Mouse (Mus musculus): ENCODE data around the gene Mff. TPM values are rescaled to one million over a fixed set of nuclear protein-coding genes. Genes with fewer than 3 reads are reported as not detected.

The Mff gene
- polyA plus RNA-seq, 1 experiment from 2014 or later: 239 TPM

DNA sequence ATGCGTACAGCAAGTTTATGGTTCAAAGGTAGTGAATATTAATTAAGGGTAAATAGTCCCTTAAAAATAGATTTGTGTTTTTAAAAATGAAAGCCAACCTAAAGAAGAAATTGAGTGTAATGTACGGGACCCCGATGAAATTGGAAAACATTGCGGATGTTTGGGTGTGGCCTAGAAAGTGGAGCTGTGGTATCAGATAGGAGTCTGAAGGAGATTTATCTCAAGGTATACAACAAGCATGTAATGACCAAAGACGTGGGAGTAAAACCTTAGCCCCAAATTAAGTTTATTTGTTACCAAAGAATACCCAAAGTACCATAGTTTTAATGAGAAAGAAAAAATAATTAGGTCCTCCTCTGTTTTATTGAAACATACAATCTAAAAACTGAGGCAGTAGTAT lies 1.8 kb downstream of the Mff start:
- 89% methylated on average over 5 of the region's 5 CpGs for WGBS
- Histone ChIP-seq H3K4me2 (replicated peaks; ENCODE audit: low read depth, low read length) (peak overlapping the region; percentile 58; the same call in 1 of the 2 replicates), H3K9me3 (ENCODE audit: control insufficient read depth, low read length) (no peaks in the 10 kb centered on the region), H3K4me3 (ENCODE audit: low read length) (no peak overlapping the region), H3K36me3 (ENCODE audit: control insufficient read depth, insufficient read depth, low read length) (peaks cover 37% of the 10 kb centered on the region), H3K9ac (ENCODE audit: low read depth, low read length) (no peak overlapping the region), H3K4me1 (ENCODE audit: control insufficient read depth, insufficient read depth, low read length) (peaks cover 7% of the 10 kb centered on the region), H3K27ac (ENCODE audit: low read depth, low read length) (no peak overlapping the region), H3K27me3 (ENCODE audit: control insufficient read depth, insufficient read depth, low read length) (no peaks in the 10 kb centered on the region)
- ATAC-seq (ENCODE audit: low FRiP score, low TSS enrichment): no peak

DNA sequence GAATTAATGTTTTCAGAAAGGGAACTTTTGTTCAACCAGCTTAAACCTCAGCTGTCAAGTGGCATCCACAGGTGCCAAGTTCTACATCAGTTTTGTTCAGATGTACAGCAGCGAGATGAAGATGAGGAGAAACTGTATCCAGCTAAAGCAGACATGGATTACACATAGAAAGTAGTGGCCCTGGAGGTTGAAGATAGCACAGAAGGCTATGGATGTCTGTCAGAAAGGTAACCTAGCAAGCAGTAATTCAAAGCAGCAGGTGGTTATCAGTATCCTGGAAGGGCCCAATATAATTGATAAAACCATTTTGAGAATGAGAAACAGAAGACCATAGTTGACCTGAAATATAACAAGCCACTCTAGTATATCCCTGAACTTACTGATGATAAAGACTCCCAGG lies 8.7 kb downstream of the Mff start:
- no peak overlapping the region for H3K27ac ChIP-seq (ENCODE audit: low read depth, low read length)
- ATAC-seq (ENCODE audit: low FRiP score, low TSS enrichment): no peak
- no peak overlapping the region for H3K4me3 ChIP-seq (ENCODE audit: low read length)
- no peaks in the 10 kb centered on the region for H3K27me3 ChIP-seq (ENCODE audit: control insufficient read depth, insufficient read depth, low read length)
- H3K4me1 ChIP-seq (ENCODE audit: control insufficient read depth, insufficient read depth, low read length): 0 out of 2 replicates have a peak, but pooled peaks cover 4% of the 10 kb centered on the region
- peaks cover 79% of the 10 kb centered on the region for H3K36me3 ChIP-seq (ENCODE audit: control insufficient read depth, insufficient read depth, low read length)
- no peaks in the 10 kb centered on the region for H3K9me3 ChIP-seq (ENCODE audit: control insufficient read depth, low read length)
- H3K9ac ChIP-seq (ENCODE audit: low read depth, low read length): no peak overlapping the region
- 95% methylated on average over 1 of the region's 1 CpGs for WGBS
- no peak overlapping the region for H3K4me2 ChIP-seq (replicated peaks; ENCODE audit: low read depth, low read length)

DNA sequence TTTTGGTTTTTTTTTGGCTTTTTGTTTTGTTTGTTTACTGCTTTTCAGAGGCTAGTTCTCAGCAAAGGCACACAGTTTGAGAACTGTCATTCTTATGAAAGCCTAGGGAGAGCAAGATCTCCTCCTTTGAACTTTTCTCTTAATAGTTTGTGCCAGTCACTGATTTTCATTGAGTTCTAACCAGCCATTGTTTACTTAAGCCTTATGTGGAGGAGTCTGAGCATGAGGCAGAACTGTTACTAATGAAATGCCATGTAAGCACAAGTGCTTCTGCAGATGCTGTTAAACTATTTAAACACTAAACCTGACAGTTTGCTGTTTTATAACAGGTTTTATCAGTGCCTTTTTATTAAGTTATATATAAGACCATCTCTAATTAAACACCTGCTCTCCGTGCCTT lies 13.4 kb downstream of the Mff start:
- H3K9ac ChIP-seq (ENCODE audit: low read depth, low read length): no peak overlapping the region
- no peak overlapping the region for H3K4me2 ChIP-seq (replicated peaks; ENCODE audit: low read depth, low read length)
- H3K9me3 ChIP-seq (ENCODE audit: control insufficient read depth, low read length): no peaks in the 10 kb centered on the region
- peaks cover 59% of the 10 kb centered on the region for H3K36me3 ChIP-seq (ENCODE audit: control insufficient read depth, insufficient read depth, low read length)
- H3K27me3 ChIP-seq (ENCODE audit: control insufficient read depth, insufficient read depth, low read length): no peaks in the 10 kb centered on the region
- 0 out of 2 replicates have a peak, but pooled peaks cover 4% of the 10 kb centered on the region for H3K4me1 ChIP-seq (ENCODE audit: control insufficient read depth, insufficient read depth, low read length)
- no peak overlapping the region for H3K27ac ChIP-seq (ENCODE audit: low read depth, low read length)
- no peak overlapping the region for H3K4me3 ChIP-seq (ENCODE audit: low read length)
- 82% methylated on average over 1 of the region's 1 CpGs for WGBS
- ATAC-seq (ENCODE audit: low FRiP score, low TSS enrichment): no peak

- no peaks in the 10 kb centered on the region for H3K27me3 ChIP-seq (ENCODE audit: control insufficient read depth, insufficient read depth, low read length)
- 0 out of 2 replicates have a peak, but pooled peaks cover 7% of the 10 kb centered on the region for H3K4me1 ChIP-seq (ENCODE audit: control insufficient read depth, insufficient read depth, low read length)
- no peak overlapping the region for H3K4me3 ChIP-seq (ENCODE audit: low read length)
- no peak overlapping the region for H3K9ac ChIP-seq (ENCODE audit: low read depth, low read length)
- no peaks in the 10 kb centered on the region for H3K9me3 ChIP-seq (ENCODE audit: control insufficient read depth, low read length)
- H3K4me2 ChIP-seq (replicated peaks; ENCODE audit: low read depth, low read length): no peak overlapping the region
- H3K27ac ChIP-seq (ENCODE audit: low read depth, low read length): no peak overlapping the region
- no peak for ATAC-seq (ENCODE audit: low FRiP score, low TSS enrichment)
- WGBS: 87% methylated on average over 7 of the region's 7 CpGs
- peaks cover 33% of the 10 kb centered on the region for H3K36me3 ChIP-seq (ENCODE audit: control insufficient read depth, insufficient read depth, low read length)
Observed at GRCm38 (mm10) chr1:82741539-82741938, 16.8 kb downstream of the Mff start.

DNA sequence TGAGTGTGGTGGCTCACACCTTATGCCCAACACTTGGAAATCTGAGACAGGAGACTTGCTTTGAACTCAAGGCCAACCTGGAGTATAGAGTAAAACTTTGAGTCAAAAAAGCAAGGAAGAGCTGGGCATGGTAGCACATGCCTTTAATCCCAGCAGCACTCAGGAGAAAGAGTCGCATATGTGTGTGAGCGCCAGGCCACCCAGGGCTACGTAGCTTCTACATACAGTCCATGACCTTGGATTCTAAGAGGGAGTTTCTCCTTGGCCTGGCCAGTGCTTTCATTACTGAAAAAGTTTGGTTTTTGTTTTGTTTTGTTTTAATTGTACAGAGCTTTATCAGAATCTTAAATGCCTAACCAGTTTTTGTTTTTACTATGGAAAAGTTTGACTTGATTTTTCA lies 19.3 kb downstream of the Mff start:
- 0 out of 2 replicates have a peak, but pooled peaks cover 3% of the 10 kb centered on the region for H3K4me1 ChIP-seq (ENCODE audit: control insufficient read depth, insufficient read depth, low read length)
- WGBS: 87% methylated on average over 3 of the region's 3 CpGs
- H3K9ac ChIP-seq (ENCODE audit: low read depth, low read length): no peak overlapping the region
- peaks cover 31% of the 10 kb centered on the region for H3K36me3 ChIP-seq (ENCODE audit: control insufficient read depth, insufficient read depth, low read length)
- no peak overlapping the region for H3K4me3 ChIP-seq (ENCODE audit: low read length)
- no peak overlapping the region for H3K27ac ChIP-seq (ENCODE audit: low read depth, low read length)
- no peak for ATAC-seq (ENCODE audit: low FRiP score, low TSS enrichment)
- no peak overlapping the region for H3K4me2 ChIP-seq (replicated peaks; ENCODE audit: low read depth, low read length)
- no peaks in the 10 kb centered on the region for H3K9me3 ChIP-seq (ENCODE audit: control insufficient read depth, low read length)
- H3K27me3 ChIP-seq (ENCODE audit: control insufficient read depth, insufficient read depth, low read length): no peaks in the 10 kb centered on the region

DNA sequence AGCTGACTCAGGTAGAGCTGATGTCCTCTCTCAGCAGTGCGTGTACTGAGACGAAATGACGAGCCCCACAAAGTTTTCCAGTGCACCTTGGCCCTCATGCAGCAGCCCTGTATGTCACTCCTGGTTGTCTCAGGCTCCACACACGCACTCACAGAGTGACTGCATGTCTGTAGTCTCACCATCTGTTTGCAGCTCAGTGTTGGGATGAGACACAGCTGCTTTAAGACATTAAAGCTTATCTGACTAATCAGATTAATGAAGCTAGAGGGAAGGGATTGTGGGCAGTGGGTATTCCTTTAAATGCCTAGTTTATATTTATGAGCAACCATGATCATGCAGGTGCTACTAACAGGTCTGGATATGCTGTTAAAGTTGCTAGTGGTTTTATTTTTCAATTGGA lies 21.7 kb downstream of the Mff start:
- WGBS: 74% methylated on average over 4 of the region's 4 CpGs
- Histone ChIP-seq H3K4me2 (replicated peaks; ENCODE audit: low read depth, low read length) (no peak overlapping the region), H3K36me3 (ENCODE audit: control insufficient read depth, insufficient read depth, low read length) (peaks cover 28% of the 10 kb centered on the region), H3K4me3 (ENCODE audit: low read length) (no peak overlapping the region), H3K9ac (ENCODE audit: low read depth, low read length) (no peak overlapping the region), H3K9me3 (ENCODE audit: control insufficient read depth, low read length) (no peaks in the 10 kb centered on the region), H3K27me3 (ENCODE audit: control insufficient read depth, insufficient read depth, low read length) (no peaks in the 10 kb centered on the region), H3K4me1 (ENCODE audit: control insufficient read depth, insufficient read depth, low read length) (0 out of 2 replicates have a peak, but pooled peaks cover 3% of the 10 kb centered on the region), H3K27ac (ENCODE audit: low read depth, low read length) (no peak overlapping the region)
- ATAC-seq (ENCODE audit: low FRiP score, low TSS enrichment): no peak

- H3K27ac ChIP-seq (ENCODE audit: low read depth, low read length): no peak overlapping the region
- no peaks in the 10 kb centered on the region for H3K9me3 ChIP-seq (ENCODE audit: control insufficient read depth, low read length)
- peaks cover 29% of the 10 kb centered on the region; the same call in 1 of the 2 replicates for H3K36me3 ChIP-seq (ENCODE audit: control insufficient read depth, insufficient read depth, low read length)
- no peak overlapping the region for H3K9ac ChIP-seq (ENCODE audit: low read depth, low read length)
- 84% methylated on average over 2 of the region's 2 CpGs for WGBS
- no peak overlapping the region for H3K4me2 ChIP-seq (replicated peaks; ENCODE audit: low read depth, low read length)
- H3K4me1 ChIP-seq (ENCODE audit: control insufficient read depth, insufficient read depth, low read length): 0 out of 2 replicates have a peak, but pooled peaks cover 3% of the 10 kb centered on the region
- no peaks in the 10 kb centered on the region for H3K27me3 ChIP-seq (ENCODE audit: control insufficient read depth, insufficient read depth, low read length)
- no peak overlapping the region for H3K4me3 ChIP-seq (ENCODE audit: low read length)
- ATAC-seq (ENCODE audit: low FRiP score, low TSS enrichment): no peak
Observed at GRCm38 (mm10) chr1:82747714-82748452, 23.2 kb downstream of the Mff start.

- no peak overlapping the region for H3K27ac ChIP-seq (ENCODE audit: low read depth, low read length)
- no peak overlapping the region for H3K4me3 ChIP-seq (ENCODE audit: low read length)
- WGBS: 96% methylated on average over 1 of the region's 1 CpGs
- H3K9ac ChIP-seq (ENCODE audit: low read depth, low read length): no peak overlapping the region
- H3K4me2 ChIP-seq (replicated peaks; ENCODE audit: low read depth, low read length): no peak overlapping the region
- no peaks in the 10 kb centered on the region for H3K4me1 ChIP-seq (ENCODE audit: control insufficient read depth, insufficient read depth, low read length)
- ATAC-seq (ENCODE audit: low FRiP score, low TSS enrichment): no peak
- no peaks in the 10 kb centered on the region for H3K9me3 ChIP-seq (ENCODE audit: control insufficient read depth, low read length)
- no peaks in the 10 kb centered on the region for H3K27me3 ChIP-seq (ENCODE audit: control insufficient read depth, insufficient read depth, low read length)
- H3K36me3 ChIP-seq (ENCODE audit: control insufficient read depth, insufficient read depth, low read length): peaks cover 20% of the 10 kb centered on the region
Observed at GRCm38 (mm10) chr1:82759520-82759919, 34.8 kb downstream of the Mff start.

DNA sequence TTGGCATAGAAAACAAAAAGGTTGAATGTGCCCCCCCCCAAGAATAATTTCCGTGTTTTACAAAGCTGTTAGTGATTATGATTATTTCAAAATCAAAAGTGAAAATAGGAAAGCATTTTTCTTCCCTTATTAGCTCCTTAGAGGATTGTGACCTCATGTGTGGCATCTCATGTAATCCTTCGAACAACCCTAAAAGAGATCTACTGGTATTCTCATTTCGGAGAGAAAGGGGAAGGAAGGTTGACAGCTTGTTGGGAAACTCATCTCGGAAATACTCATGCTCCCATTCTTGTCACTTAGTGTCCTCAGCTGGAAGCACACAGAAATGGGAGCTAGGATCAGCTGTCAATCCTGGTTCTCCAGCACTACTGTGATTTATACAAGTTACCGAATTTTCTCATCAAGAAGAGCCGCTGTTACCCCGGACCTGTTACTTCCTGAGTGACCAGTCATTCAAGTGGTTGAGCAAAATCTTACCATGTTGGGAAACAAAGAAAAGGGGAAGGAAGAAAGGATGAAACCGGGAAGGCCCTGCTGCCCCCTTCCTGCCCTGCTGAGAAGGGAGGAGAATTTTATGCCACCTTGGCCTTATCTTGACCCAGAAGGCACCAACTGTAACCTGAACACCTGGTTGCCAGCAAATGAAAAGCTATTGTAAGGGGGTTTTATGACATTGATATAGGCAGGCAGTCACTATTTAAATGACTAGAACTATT lies 36.9 kb downstream of the Mff start:
- Histone ChIP-seq H3K9ac (ENCODE audit: low read depth, low read length) (no peak overlapping the region), H3K4me1 (ENCODE audit: control insufficient read depth, insufficient read depth, low read length) (no peaks in the 10 kb centered on the region), H3K36me3 (ENCODE audit: control insufficient read depth, insufficient read depth, low read length) (peaks cover 5% of the 10 kb centered on the region; the same call in 1 of the 2 replicates), H3K4me3 (ENCODE audit: low read length) (no peak overlapping the region), H3K27me3 (ENCODE audit: control insufficient read depth, insufficient read depth, low read length) (no peaks in the 10 kb centered on the region), H3K4me2 (replicated peaks; ENCODE audit: low read depth, low read length) (no peak overlapping the region), H3K27ac (ENCODE audit: low read depth, low read length) (no peak overlapping the region), H3K9me3 (ENCODE audit: control insufficient read depth, low read length) (no peaks in the 10 kb centered on the region)
- ATAC-seq (ENCODE audit: low FRiP score, low TSS enrichment): no peak
- WGBS: 88% methylated on average over 8 of the region's 8 CpGs

All from kidney, embryonic 14.5 days (tissue).